Mouse (Mus musculus): Measurements from ENCODE around the gene Nr4a2. TPM values are rescaled to one million over a fixed set of nuclear protein-coding genes. Genes with fewer than 3 reads are reported as not detected.

Gene Nr4a2
- 25.7 and 28.6 TPM in 2 replicates for polyA plus RNA-seq (2015; fragmentation: Nextera tagmentation; extraction: Ambion mirVana)

DNA sequence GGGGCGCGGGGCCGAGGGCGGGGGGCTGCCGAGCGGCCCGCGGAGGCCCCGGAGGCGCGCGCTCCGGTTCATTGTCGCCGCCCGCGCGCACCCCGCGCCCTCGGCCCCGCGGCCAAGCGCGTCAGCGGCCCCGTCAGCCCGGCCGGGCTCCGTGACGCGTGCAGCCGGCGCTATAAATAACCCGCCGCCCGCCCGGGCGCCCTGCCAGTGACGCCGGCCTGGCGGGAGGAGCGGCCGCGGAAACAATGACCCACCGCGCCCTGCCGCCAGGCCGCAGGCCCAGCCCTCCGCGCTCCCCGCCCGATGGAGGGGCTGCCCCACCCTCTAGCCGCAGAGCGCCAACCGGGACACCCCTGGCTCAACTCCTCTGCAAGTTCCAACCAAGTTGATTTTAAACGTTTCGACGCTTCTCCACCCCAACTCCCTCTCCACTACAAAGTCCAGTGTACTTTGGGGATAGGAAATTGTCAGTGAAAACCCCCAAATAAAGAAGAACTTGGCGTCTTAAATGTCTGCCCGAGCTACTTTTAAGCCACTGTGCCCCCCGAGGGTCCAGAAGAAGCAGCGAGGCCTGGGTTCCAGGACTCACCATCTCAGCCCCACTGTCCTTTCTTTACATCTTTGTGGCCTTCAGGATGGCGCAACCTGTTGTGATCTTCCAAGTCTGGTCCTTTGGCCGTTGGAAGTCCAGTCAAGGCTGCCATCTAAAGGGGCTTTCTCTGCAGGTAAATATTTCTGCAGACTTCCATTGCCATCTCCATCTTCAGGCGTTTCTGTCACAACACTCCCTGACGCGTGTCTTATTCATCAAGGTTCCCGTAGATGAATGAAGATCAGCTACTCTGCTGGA lies at the start of gene Nr4a2:
TSS of gene Nr4a2 (minus strand) at position 13 of the 850 bp plus-strand sequence.
- 10% methylated on average over 38 of the region's 69 CpGs for WGBS
- Histone ChIP-seq H3K4me1 (replicated peaks) (peaks cover 13% of the 10 kb centered on the region; the same call in 1 of the 2 replicates), H3K27me3 (peaks cover 39% of the 10 kb centered on the region), H3K27ac (peak within 1 kb of the TSS; percentile 71), H3K9me3 (no peaks in the 10 kb centered on the region), H3K36me3 (no peaks in the 10 kb centered on the region), H3K4me3 (peak within 1 kb of the TSS; percentile 78), H3K4me2 (peak within 1 kb of the TSS; percentile 90), H3K9ac (peak within 1 kb of the TSS; percentile 79)
- ATAC-seq (ENCODE audit: low FRiP score), result peak; percentile 92

DNA sequence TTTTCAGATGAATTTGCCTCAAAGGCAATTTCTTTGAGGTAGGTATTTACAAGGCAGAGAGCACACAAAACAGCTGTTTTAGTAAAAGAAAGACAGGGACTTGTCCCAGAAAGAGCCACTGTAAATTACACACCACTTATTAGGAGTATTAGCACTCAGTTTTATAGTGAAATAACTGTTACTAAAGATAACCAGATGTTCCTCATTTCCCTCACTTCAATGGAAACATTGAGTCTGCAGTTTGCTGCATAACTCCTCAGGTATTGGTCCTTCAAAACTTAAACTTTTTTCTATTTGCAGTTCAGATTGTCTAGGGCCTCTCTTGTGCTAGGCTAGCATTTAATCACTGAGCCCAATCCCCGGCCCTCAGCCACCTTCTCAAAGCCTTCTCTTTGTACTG lies 41.6 kb upstream of the Nr4a2 start:
- H3K9me3 ChIP-seq, result no peaks in the 10 kb centered on the region
- no peak for ATAC-seq (ENCODE audit: low FRiP score)
- 74% methylated on average over 1 of the region's 1 CpGs for WGBS
- H3K4me1 ChIP-seq (replicated peaks), result no peaks in the 10 kb centered on the region
- H3K27ac ChIP-seq, result no peak overlapping the region
- H3K4me3 ChIP-seq, result no peak overlapping the region
- no peaks in the 10 kb centered on the region for H3K27me3 ChIP-seq
- no peak overlapping the region for H3K4me2 ChIP-seq
- H3K36me3 ChIP-seq, result no peaks in the 10 kb centered on the region
- no peak overlapping the region for H3K9ac ChIP-seq

DNA sequence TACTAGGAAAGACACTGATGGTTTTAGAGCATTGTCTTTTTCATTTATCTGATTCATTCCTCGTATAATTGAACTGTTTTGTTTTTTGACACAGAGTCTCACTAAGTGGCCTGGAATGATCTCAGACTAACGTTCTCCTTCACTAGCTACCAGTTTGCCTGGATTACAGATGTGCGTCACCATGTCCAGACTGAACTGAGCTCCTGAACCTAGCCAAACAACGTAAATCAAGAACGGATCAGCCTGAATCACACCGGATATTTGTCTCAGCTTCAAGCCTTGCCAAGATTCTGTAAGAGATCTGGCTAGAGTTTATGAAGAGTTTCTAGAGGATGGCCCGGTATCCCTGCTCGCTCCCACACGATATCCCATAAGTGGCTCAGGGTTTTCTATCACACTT lies 33.0 kb upstream of the Nr4a2 start:
- ATAC-seq (ENCODE audit: low FRiP score), result no peak
- H3K36me3 ChIP-seq, result no peaks in the 10 kb centered on the region
- no peak overlapping the region for H3K9ac ChIP-seq
- 87% methylated on average over 9 of the region's 9 CpGs for WGBS
- H3K9me3 ChIP-seq, result no peaks in the 10 kb centered on the region
- H3K27me3 ChIP-seq, result no peaks in the 10 kb centered on the region
- H3K4me1 ChIP-seq (replicated peaks), result no peaks in the 10 kb centered on the region
- no peak overlapping the region for H3K4me2 ChIP-seq
- no peak overlapping the region for H3K27ac ChIP-seq
- H3K4me3 ChIP-seq, result no peak overlapping the region

DNA sequence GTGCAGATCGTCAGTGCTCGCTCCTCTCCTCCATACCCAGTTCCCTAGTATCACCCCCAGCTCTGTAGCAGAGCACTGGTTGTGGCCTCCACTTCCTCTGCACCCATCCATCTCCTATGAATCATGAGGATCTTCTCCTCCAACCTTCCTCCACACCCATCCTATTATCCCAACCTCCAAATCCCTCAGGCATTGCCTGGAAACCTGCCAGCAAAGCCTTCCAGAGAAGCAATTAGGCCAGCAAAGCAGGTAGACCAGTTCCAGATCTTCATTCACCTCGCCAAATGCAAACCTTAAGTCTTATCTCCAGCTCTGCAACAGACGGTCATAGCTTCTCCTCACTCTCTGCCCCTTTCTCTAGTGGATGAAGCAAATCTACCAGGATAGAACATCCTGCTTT lies 26.0 kb upstream of the Nr4a2 start:
- no peaks in the 10 kb centered on the region for H3K36me3 ChIP-seq
- no peak for ATAC-seq (ENCODE audit: low FRiP score)
- WGBS, result 90% methylated on average over 4 of the region's 4 CpGs
- H3K27ac ChIP-seq, result no peak overlapping the region
- H3K9me3 ChIP-seq, result no peaks in the 10 kb centered on the region
- no peak overlapping the region for H3K9ac ChIP-seq
- H3K27me3 ChIP-seq, result no peaks in the 10 kb centered on the region
- H3K4me2 ChIP-seq, result no peak overlapping the region
- H3K4me1 ChIP-seq (replicated peaks), result no peaks in the 10 kb centered on the region
- H3K4me3 ChIP-seq, result no peak overlapping the region

DNA sequence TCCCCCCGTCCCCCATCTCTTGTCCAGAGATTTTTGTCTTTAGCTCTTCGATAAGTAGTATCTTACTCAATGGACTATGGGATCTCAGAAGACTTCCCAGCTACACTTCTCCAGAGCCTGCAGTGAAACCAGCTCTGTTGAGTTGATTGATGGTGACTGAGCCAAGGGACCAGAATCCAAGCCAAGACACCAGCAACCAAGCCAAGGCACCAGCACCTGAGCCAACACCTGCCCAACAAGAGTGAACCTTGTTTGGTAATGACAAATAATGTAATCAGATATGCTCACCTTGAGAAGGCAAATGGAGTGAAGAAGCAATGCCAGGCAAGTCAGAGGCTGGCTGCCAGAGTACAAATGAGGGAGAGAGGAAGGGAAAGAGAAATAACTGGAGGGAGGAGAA lies 24.4 kb upstream of the Nr4a2 start:
- ATAC-seq (ENCODE audit: low FRiP score), result no peak
- no peaks in the 10 kb centered on the region for H3K36me3 ChIP-seq
- H3K4me1 ChIP-seq (replicated peaks), result no peaks in the 10 kb centered on the region
- H3K27me3 ChIP-seq, result no peaks in the 10 kb centered on the region
- H3K4me3 ChIP-seq, result no peak overlapping the region
- H3K4me2 ChIP-seq, result no peak overlapping the region
- H3K27ac ChIP-seq, result no peak overlapping the region
- no peaks in the 10 kb centered on the region for H3K9me3 ChIP-seq
- WGBS, result 90% methylated on average over 2 of the region's 2 CpGs
- no peak overlapping the region for H3K9ac ChIP-seq

DNA sequence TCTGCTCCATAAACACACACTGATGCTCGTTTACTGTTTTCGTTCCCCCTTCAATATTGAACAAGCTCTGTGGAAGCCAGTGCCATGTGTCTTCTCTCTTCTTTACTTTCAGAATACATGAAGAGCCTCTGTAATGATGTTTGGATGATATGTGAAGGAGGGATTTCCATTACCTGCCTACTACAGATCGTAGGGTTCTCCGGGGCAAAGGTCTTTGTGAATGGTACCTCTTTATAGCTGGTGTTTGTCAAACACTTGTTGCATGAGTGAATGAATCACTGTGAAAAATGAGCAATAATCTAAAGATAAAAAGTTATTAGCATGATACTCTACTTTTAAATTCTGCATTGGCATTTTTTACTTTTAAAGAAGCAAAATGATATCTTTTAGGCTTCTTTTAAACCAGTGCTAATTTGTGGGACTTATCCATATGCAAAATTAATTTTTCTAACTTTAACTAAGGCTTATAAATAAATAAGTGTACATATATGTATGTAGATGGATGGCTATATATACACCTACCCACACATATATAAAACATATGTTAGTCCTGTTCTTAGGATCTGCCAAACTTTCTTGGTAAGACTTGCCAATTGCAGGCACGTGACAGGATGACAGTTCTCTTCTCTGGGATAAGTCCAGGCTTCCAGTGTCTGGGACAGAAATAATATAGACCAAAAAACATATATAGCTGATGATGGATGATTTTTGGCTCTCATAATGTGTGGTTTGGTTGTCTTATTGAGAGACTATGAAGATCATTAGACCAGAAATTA lies 22.0 kb upstream of the Nr4a2 start:
- Histone ChIP-seq H3K36me3 (no peaks in the 10 kb centered on the region), H3K9ac (no peak overlapping the region), H3K4me2 (no peak overlapping the region), H3K27me3 (no peaks in the 10 kb centered on the region), H3K4me1 (replicated peaks) (no peaks in the 10 kb centered on the region), H3K4me3 (no peak overlapping the region), H3K9me3 (no peaks in the 10 kb centered on the region), H3K27ac (no peak overlapping the region)
- 91% methylated on average over 5 of the region's 5 CpGs for WGBS
- ATAC-seq (ENCODE audit: low FRiP score), result no peak

DNA sequence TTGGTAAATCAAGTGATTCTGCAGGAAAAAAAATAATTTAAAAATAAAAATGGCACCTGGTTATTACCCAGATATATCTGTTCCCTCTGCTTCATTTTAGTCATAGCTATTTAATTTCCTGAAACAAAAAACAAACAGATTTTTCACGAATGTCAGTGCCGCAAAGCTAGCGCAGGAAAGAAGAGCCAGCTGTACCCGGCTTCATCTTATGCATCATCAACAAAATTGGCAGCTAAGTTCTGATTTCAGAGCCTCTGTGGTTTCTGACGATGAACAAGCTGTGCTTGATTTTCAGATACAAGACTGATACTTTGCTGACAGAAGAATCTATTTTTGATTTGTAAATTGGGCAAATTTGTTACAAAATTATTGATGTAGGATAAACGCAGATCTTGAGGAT lies 14.8 kb upstream of the Nr4a2 start:
- no peak overlapping the region for H3K27ac ChIP-seq
- 92% methylated on average over 6 of the region's 6 CpGs for WGBS
- H3K4me2 ChIP-seq, result no peak overlapping the region
- no peak overlapping the region for H3K4me3 ChIP-seq
- H3K27me3 ChIP-seq, result no peaks in the 10 kb centered on the region
- H3K9ac ChIP-seq, result no peak overlapping the region
- no peaks in the 10 kb centered on the region for H3K4me1 ChIP-seq (replicated peaks)
- no peak for ATAC-seq (ENCODE audit: low FRiP score)
- H3K36me3 ChIP-seq, result no peaks in the 10 kb centered on the region
- H3K9me3 ChIP-seq, result no peaks in the 10 kb centered on the region

DNA sequence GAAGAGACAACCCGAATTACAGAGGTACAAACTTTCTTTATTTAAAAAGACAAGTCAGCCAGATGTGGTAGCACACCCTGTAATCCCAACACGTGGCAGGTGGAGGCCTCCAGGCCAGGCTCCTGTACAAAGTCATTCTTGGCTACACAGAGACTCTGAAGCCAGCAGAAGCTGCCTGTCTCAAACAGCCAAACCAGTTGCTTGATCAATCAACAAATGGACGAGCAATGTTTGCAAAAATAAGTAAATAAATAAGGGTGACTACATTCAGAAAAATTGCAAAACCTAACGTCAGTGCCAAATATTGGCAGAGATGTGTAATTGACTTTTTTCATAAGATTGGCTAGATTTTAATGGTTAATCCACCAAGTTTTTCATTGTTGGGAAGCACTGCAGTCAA lies 3.7 kb upstream of the Nr4a2 start:
- ATAC-seq (ENCODE audit: low FRiP score), result no peak
- Histone ChIP-seq H3K27me3 (peaks cover 34% of the 10 kb centered on the region), H3K27ac (no peak overlapping the region), H3K9me3 (no peaks in the 10 kb centered on the region), H3K4me1 (replicated peaks) (peaks cover 13% of the 10 kb centered on the region; the same call in 1 of the 2 replicates), H3K4me3 (no peak overlapping the region), H3K4me2 (no peak overlapping the region), H3K36me3 (no peaks in the 10 kb centered on the region), H3K9ac (no peak overlapping the region)
- WGBS, result 78% methylated on average over 4 of the region's 4 CpGs

DNA sequence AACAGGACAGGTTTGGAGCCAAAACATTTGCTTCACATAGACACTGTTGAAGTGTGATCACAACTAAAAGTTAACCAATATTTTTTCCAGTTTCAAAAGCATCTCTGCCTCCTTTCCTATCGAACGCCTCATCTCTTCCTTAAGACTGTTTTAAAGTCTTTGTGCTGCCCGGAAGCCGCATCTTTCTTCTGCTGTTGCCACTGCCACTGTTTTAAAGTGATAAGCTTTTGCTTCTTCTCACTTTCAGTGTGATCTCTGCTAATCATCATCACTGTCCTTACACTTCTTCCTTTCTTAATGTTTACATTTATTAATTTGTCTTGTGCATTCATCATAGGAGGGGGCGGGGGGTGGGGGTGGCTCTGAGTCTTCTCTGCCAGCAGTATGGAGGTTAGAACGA lies 2.1 kb upstream of the Nr4a2 start:
- 83% methylated on average over 6 of the region's 6 CpGs for WGBS
- no peaks in the 10 kb centered on the region for H3K36me3 ChIP-seq
- no peaks in the 10 kb centered on the region for H3K9me3 ChIP-seq
- no peak overlapping the region for H3K9ac ChIP-seq
- peaks cover 13% of the 10 kb centered on the region; the same call in 1 of the 2 replicates for H3K4me1 ChIP-seq (replicated peaks)
- no peak for ATAC-seq (ENCODE audit: low FRiP score)
- H3K4me2 ChIP-seq, result no peak overlapping the region
- no peak overlapping the region for H3K27ac ChIP-seq
- H3K27me3 ChIP-seq, result peaks cover 43% of the 10 kb centered on the region
- no peak overlapping the region for H3K4me3 ChIP-seq

DNA sequence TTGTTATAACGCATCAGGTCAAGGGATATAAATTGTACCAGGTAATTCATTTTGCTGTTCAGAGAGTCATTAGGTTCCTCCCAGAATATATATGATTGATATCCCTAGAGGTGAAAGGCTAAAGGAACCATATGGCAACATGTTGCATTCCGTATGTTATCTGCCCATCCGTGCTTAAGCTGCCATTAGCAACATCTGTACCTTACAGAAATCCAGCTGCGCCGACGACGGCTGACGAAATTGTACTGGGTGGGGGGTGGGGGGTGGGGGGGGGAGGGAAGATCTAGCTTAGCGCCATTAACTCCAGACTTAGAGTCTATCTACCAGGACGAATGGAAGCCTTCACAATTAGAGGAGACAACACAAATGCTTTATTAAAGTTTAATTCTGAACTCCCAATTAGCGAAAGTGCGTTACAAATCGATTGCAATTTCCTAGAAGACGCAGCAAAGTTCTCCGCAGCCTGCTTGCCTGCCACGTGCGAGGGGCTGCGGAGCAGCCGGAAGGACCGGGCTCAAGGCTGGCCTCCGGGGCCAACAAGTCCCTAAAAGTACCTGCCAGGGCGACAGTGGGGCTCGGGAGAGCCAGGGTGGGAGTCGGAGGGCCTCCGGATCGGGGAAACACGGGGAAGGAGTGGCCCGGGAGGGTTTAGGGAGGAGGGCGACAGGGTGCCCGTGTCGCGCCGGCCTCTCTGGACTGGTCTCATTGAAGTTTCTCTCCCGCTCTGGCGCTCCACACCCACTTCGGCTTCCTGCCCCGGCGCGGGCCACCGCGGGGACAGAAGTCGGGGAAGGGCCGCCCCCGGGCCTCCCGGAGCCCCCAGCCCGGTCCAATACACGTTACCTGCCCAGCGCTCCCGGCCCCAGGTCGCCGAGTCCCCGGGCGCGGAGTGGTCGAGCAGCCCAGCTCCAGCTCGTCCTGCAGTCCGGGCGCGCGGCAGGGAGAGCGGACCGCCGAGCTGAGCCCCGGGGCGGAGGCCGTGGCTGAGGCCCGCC lies 520 bp downstream of the Nr4a2 start:
- Histone ChIP-seq H3K27ac (peak overlapping the region; percentile 71), H3K9ac (peak overlapping the region; percentile 79), H3K9me3 (no peaks in the 10 kb centered on the region), H3K4me1 (replicated peaks) (peaks cover 13% of the 10 kb centered on the region; the same call in 1 of the 2 replicates), H3K4me3 (peak overlapping the region; percentile 78), H3K4me2 (peak overlapping the region; percentile 90), H3K27me3 (peaks cover 37% of the 10 kb centered on the region), H3K36me3 (no peaks in the 10 kb centered on the region)
- ATAC-seq (ENCODE audit: low FRiP score), result peak; percentile 91
- WGBS, result under 1% methylated on average over 56 of the region's 67 CpGs

DNA sequence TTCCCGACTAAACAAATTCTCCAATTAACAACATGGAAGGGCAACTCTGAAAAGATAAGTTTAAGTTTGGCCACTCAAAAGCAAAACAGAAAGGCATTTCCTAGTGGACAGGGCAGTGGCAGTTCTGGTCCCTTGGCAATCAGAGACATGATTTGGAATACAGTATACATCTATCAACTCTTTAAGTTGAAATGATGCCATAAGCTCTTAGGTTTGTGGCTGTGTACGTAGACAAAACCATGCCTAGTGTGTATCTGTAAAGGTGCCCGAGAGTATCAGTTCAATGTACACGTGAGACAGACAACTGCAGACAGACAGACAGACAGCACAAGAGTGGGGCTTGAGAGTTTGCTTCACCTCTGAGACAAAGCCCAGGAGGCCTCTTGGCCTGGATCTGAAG lies 2.7 kb downstream of the Nr4a2 start:
- Histone ChIP-seq H3K36me3 (no peaks in the 10 kb centered on the region), H3K4me1 (replicated peaks) (peaks cover 23% of the 10 kb centered on the region), H3K27me3 (peaks cover 32% of the 10 kb centered on the region), H3K9ac (no peak overlapping the region), H3K4me3 (no peak overlapping the region), H3K9me3 (no peaks in the 10 kb centered on the region), H3K4me2 (no peak overlapping the region), H3K27ac (no peak overlapping the region)
- 90% methylated on average over 4 of the region's 4 CpGs for WGBS
- no peak for ATAC-seq (ENCODE audit: low FRiP score)

Measured in hindbrain, embryonic 13.5 days (tissue).